Mouse (Mus musculus) myocyte (in vitro differentiated cells): ENCODE measurements around the gene Mybph. TPM values are rescaled to one million over a fixed set of nuclear protein-coding genes. Genes with fewer than 3 reads are reported as not detected.

Experiments
- H3K27me3 ChIP-seq: one replicate; pipeline ENCODE4 v1.6.1; 2011; ENCODE audit not compliant: control insufficient read depth, insufficient read depth, insufficient read length
- H3K36me3 ChIP-seq: one replicate; pipeline ENCODE4 v1.6.1; 2011; ENCODE audit not compliant: control insufficient read depth, insufficient read depth
- H3K4me2 ChIP-seq: one replicate; pipeline ENCODE4 v1.6.1; 2011; ENCODE audit warnings: low read depth, control low read depth
- H3K4me3 ChIP-seq: one replicate; pipeline ENCODE4 v1.5.1; 2011; ENCODE audit warnings: mild to moderate bottlenecking, control low read depth, moderate library complexity
- H3K79me2 ChIP-seq: one replicate; pipeline ENCODE4 v1.6.1; 2011; ENCODE audit not compliant: control insufficient read depth, insufficient read depth
- H3ac ChIP-seq: one replicate; pipeline ENCODE4 v1.6.1; 2011; ENCODE audit not compliant: control insufficient read depth, insufficient read length
- CEBPB ChIP-seq: IDR thresholded peaks from 2 replicates; pipeline ENCODE4 v1.6.1; 2011; ENCODE audit warnings: mild to moderate bottlenecking, moderate library complexity; ENCODE audit not compliant: poor library complexity, insufficient read depth, severe bottlenecking
- E2F4 ChIP-seq: IDR thresholded peaks from one replicate; pipeline ENCODE4 v1.6.1; 2011; ENCODE audit warnings: mild to moderate bottlenecking, control low read depth, moderate library complexity; ENCODE audit not compliant: insufficient read depth
- MAX ChIP-seq: IDR thresholded peaks from one replicate; pipeline ENCODE4 v1.6.1; 2011; ENCODE audit warnings: low read depth, mild to moderate bottlenecking, control low read depth
- MYOD1 ChIP-seq, 3 experiments: IDR thresholded peaks; one replicate each; pipeline ENCODE4 v1.6.1; 2011; ENCODE audit warnings: control low read depth in 2 of 3, low read depth in 2 of 3, mild to moderate bottlenecking in 2 of 3, moderate library complexity in 1 of 3; ENCODE audit not compliant: insufficient read length in 2 of 3, control insufficient read depth in 1 of 3
- MYOG ChIP-seq, 3 experiments: IDR thresholded peaks; one replicate each; pipeline ENCODE4 v1.6.1; 2011; ENCODE audit warnings: control low read depth in 2 of 3, low read depth in 2 of 3, mild to moderate bottlenecking in 2 of 3; ENCODE audit not compliant: insufficient read length in 2 of 3, control insufficient read depth in 1 of 3, insufficient read depth in 1 of 3
- POLR2A ChIP-seq: IDR thresholded peaks from one replicate; pipeline ENCODE4 v1.6.1; 2011; ENCODE audit warnings: low read depth, mild to moderate bottlenecking, control low read depth, moderate library complexity; ENCODE audit not compliant: insufficient read length
- POLR2AphosphoS2 ChIP-seq: IDR thresholded peaks from one replicate; pipeline ENCODE4 v1.6.1; 2011; ENCODE audit warnings: low read depth, control low read depth; ENCODE audit not compliant: insufficient read length
- REST ChIP-seq: IDR thresholded peaks from one replicate; pipeline ENCODE4 v1.6.1; 2011; ENCODE audit warnings: mild to moderate bottlenecking, control low read depth, moderate library complexity; ENCODE audit not compliant: insufficient read depth, insufficient read length
- SRF ChIP-seq: IDR thresholded peaks from one replicate; pipeline ENCODE4 v1.6.1; 2011; ENCODE audit warnings: low read depth; ENCODE audit not compliant: control insufficient read depth, insufficient read length
- TCF12 ChIP-seq: IDR thresholded peaks from one replicate; pipeline ENCODE4 v1.6.1; 2011; ENCODE audit warnings: mild to moderate bottlenecking, control low read depth; ENCODE audit not compliant: poor library complexity, insufficient read depth, severe bottlenecking
- TCF3 ChIP-seq: IDR thresholded peaks from one replicate; pipeline ENCODE4 v1.6.1; 2011; ENCODE audit warnings: low read depth, control low read depth; ENCODE audit not compliant: insufficient read length
- USF1 ChIP-seq: IDR thresholded peaks from one replicate; pipeline ENCODE4 v1.6.1; 2011; ENCODE audit warnings: low read depth, mild to moderate bottlenecking, control low read depth, moderate library complexity
- polyA plus RNA-seq: library from polyadenylated mRNA; unstranded; fragments of >200 nt; fragmentation: generic; extraction: Trizol; gene quantifications from one replicate; pipeline ENCODE4 v1.2.1, GENCODE M21; 2012; ENCODE audit warnings: missing spikeins

The Mybph gene
- polyA plus RNA-seq, 1 experiment, result 1,516 TPM

DNA sequence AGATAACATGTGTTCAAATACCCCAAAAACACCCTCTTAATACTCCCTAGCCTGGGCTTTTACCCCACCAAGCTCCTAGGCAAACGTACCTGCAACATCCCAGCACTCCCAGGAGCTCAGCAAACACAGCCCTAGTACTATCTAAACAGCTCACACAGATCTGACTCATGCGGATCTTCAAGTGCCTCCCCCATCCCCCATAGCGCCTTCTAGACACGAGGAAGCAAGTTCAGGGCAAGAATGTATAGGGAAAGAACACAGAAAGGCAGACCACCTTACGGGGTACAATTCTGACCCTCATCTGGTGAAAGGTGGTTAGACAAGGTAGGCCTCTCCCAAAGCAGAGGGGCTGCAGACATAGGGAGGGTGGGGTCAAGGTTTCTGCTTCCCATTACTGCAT, 12.8 kb downstream of the Mybph start:
- Histone ChIP-seq H3K36me3 (no peaks in the 10 kb centered on the region), H3ac (no peak overlapping the region), H3K4me2 (no peak overlapping the region), H3K27me3 (peaks cover 6% of the 10 kb centered on the region), H3K4me3 (no peak overlapping the region), H3K79me2 (no peaks in the 10 kb centered on the region)
- TF ChIP-seq TCF12 (no peak), POLR2A (no peak), USF1 (no peak), SRF (no peak)

- no peak for TF ChIP-seq CEBPB
- no peak for TF ChIP-seq USF1
- TF ChIP-seq TCF12, result no peak
- no peak for TF ChIP-seq POLR2A
- TF ChIP-seq E2F4, result no peak
- no peak for TF ChIP-seq SRF
- no peak for TF ChIP-seq REST
- TF ChIP-seq POLR2AphosphoS2, result no peak
- no peak for TF ChIP-seq MYOG (IDR thresholded peaks at IDR 0.05; ENCODE audit: control insufficient read depth in 1 of 3, insufficient read depth in 1 of 3, insufficient read length in 2 of 3, low read depth in 2 of 3)
- TF ChIP-seq TCF3, result no peak
- no peak for TF ChIP-seq MYOD1 (IDR thresholded peaks at IDR 0.05; ENCODE audit: control insufficient read depth in 1 of 3, insufficient read length in 2 of 3, low read depth in 2 of 3)
- no peak for TF ChIP-seq MAX
- Histone ChIP-seq H3K27me3 (peaks cover 20% of the 10 kb centered on the region), H3ac (no peak overlapping the region), H3K79me2 (no peaks in the 10 kb centered on the region), H3K4me3 (no peak overlapping the region), H3K4me2 (no peak overlapping the region), H3K36me3 (no peaks in the 10 kb centered on the region)
Observed at GRCm38 (mm10) chr1:134210179-134210755, 17.0 kb downstream of the Mybph start.

DNA sequence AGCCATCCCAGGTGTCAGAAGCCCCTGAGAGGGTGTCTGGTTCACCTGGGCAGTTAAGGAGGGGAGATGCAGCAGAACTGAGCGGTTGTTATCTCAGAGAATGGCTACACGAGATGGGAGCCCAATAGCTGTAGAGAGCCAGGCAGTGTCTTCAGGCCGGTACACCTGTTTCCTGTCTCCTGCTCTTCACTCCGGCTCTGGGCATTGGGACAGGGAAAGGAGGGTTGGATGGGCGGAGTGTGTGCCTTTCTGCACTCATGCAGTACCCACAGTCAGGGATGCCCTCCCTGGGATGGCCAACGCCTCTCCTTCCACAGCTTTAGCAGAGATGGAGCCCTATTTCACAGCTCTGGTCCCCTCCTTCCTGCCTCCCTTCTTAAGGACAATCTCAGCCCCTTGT, 17.8 kb downstream of the Mybph start:
- H3K79me2 ChIP-seq, result no peaks in the 10 kb centered on the region
- H3K4me2 ChIP-seq, result no peak overlapping the region
- peaks cover 20% of the 10 kb centered on the region for H3K27me3 ChIP-seq
- no peak overlapping the region for H3ac ChIP-seq
- TF ChIP-seq POLR2AphosphoS2 (no peak), TCF12 (no peak), CEBPB (no peak), REST (no peak), MYOG (IDR thresholded peaks at IDR 0.05; ENCODE audit: control insufficient read depth in 1 of 3, insufficient read depth in 1 of 3, insufficient read length in 2 of 3, low read depth in 2 of 3) (no peak), MYOD1 (IDR thresholded peaks at IDR 0.05; ENCODE audit: control insufficient read depth in 1 of 3, insufficient read length in 2 of 3, low read depth in 2 of 3) (no peak), POLR2A (no peak), TCF3 (no peak), MAX (no peak), SRF (no peak), USF1 (no peak)
- no peak overlapping the region for H3K4me3 ChIP-seq
- no peaks in the 10 kb centered on the region for H3K36me3 ChIP-seq

DNA sequence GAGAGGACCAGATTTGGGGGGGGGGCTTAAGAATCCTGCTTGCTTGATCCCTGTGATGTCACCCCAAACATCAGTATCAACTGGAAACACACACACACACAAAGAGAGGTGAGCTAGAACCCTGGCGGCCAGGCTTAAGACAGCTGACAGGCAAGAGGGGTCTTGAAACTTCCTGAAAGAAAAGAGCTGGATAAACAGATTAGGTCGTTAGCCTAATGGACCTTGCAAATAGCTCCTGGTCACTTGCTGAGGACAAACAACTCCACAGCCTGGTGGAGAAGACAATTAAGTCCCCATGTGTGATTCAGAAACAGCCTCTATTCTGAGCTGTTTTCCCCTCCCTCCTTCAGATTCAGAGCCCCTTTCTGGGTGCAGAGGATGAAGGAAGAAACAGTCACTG, 18.4 kb downstream of the Mybph start:
- Histone ChIP-seq H3K4me2 (no peak overlapping the region), H3K79me2 (no peaks in the 10 kb centered on the region), H3K36me3 (no peaks in the 10 kb centered on the region), H3K4me3 (no peak overlapping the region), H3ac (no peak overlapping the region), H3K27me3 (peaks cover 20% of the 10 kb centered on the region)
- no peak for TF ChIP-seq POLR2A
- no peak for TF ChIP-seq CEBPB
- no peak for TF ChIP-seq USF1
- no peak for TF ChIP-seq REST
- TF ChIP-seq MYOG (IDR thresholded peaks at IDR 0.05; ENCODE audit: control insufficient read depth in 1 of 3, insufficient read depth in 1 of 3, insufficient read length in 2 of 3, low read depth in 2 of 3), result no peak
- no peak for TF ChIP-seq POLR2AphosphoS2
- no peak for TF ChIP-seq TCF12
- TF ChIP-seq MYOD1 (IDR thresholded peaks at IDR 0.05; ENCODE audit: control insufficient read depth in 1 of 3, insufficient read length in 2 of 3, low read depth in 2 of 3), result no peak
- no peak for TF ChIP-seq SRF
- no peak for TF ChIP-seq E2F4
- TF ChIP-seq MAX, result no peak
- TF ChIP-seq TCF3, result no peak

DNA sequence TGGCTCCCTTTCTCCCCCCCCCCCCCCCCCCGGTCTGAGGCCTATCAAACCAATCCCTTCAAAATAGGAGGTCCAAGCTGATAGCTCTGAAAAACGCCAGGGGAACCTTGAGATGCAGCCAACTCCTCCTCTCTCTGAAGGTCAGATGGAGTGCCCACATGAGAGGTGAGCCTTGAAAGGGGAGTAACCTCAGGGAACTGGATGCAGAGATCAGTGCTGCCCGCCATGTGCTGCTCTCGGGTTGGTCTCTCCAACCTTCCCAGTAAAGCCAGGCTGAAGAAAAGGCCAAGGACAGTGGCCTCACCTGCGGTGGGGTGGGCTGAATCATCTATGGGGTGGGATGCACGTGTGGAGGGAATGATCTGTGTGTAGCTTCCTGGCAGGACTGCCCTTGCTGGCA, 19.1 kb downstream of the Mybph start:
- no peak for TF ChIP-seq TCF12
- TF ChIP-seq TCF3, result no peak
- no peak for TF ChIP-seq USF1
- TF ChIP-seq CEBPB, result no peak
- no peak for TF ChIP-seq MAX
- TF ChIP-seq E2F4, result no peak
- no peak for TF ChIP-seq POLR2A
- no peak for TF ChIP-seq REST
- TF ChIP-seq SRF, result no peak
- no peak for TF ChIP-seq MYOD1 (IDR thresholded peaks at IDR 0.05; ENCODE audit: control insufficient read depth in 1 of 3, insufficient read length in 2 of 3, low read depth in 2 of 3)
- no peak for TF ChIP-seq POLR2AphosphoS2
- TF ChIP-seq MYOG (IDR thresholded peaks at IDR 0.05; ENCODE audit: control insufficient read depth in 1 of 3, insufficient read depth in 1 of 3, insufficient read length in 2 of 3, low read depth in 2 of 3), result no peak
- Histone ChIP-seq H3K4me3 (no peak overlapping the region), H3K79me2 (no peaks in the 10 kb centered on the region), H3K36me3 (no peaks in the 10 kb centered on the region), H3ac (no peak overlapping the region), H3K27me3 (peaks cover 20% of the 10 kb centered on the region), H3K4me2 (no peak overlapping the region)
